Mouse (Mus musculus) kidney, embryonic 14.5 days (tissue): ENCODE measurements at regions not wholly inside any gene's neighbourhood (a gene's known extent, or its start where the extent isn't known, plus 50 kb on each side); places are given as distances from the start of the nearest gene placed in this dataset.

Experiments
- ATAC-seq: fragments of 200-750 bp; cut with Nextera tagmentation; 2 replicates; pipeline ENCODE4 v1.8.0; 2017; ENCODE audit warnings: moderate number of reproducible peaks, mild to moderate bottlenecking, moderate TSS enrichment, moderate library complexity; ENCODE audit not compliant: low FRiP score, low TSS enrichment
- H3K27ac ChIP-seq: fragments of 300-500 bp; sonication (generic); 2 replicates; pipeline ENCODE4 v1.5.1; 2014; ENCODE audit warnings: low read depth, mild to moderate bottlenecking, low read length, moderate library complexity, mixed read lengths
- H3K27me3 ChIP-seq: fragments of 300-500 bp; sonication (generic); 2 replicates; pipeline ENCODE4 v1.6.1; 2014; ENCODE audit warnings: mild to moderate bottlenecking, low read length; ENCODE audit not compliant: control insufficient read depth, insufficient read depth
- H3K36me3 ChIP-seq: fragments of 300-500 bp; sonication (generic); 2 replicates; pipeline ENCODE4 v1.6.1; 2014; ENCODE audit warnings: low read length, mixed read lengths; ENCODE audit not compliant: control insufficient read depth, insufficient read depth
- H3K4me1 ChIP-seq: fragments of 300-500 bp; sonication (generic); 2 replicates; pipeline ENCODE4 v1.6.1; 2014; ENCODE audit warnings: low read length, mixed read lengths; ENCODE audit not compliant: control insufficient read depth, insufficient read depth
- H3K4me2 ChIP-seq: fragments of 300-500 bp; sonication (generic); replicated peaks from 2 replicates; pipeline ENCODE4 v1.6.1; 2014; ENCODE audit warnings: low read depth, mild to moderate bottlenecking, low read length
- H3K4me3 ChIP-seq: fragments of 300-500 bp; sonication (generic); 2 replicates; pipeline ENCODE4 v1.5.1; 2014; ENCODE audit warnings: mild to moderate bottlenecking, low read length
- H3K9ac ChIP-seq: fragments of 300-500 bp; sonication (generic); 2 replicates; pipeline ENCODE4 v1.6.1; 2014; ENCODE audit warnings: low read depth, mild to moderate bottlenecking, low read length, moderate library complexity
- H3K9me3 ChIP-seq: fragments of 300-500 bp; sonication (generic); 2 replicates; pipeline ENCODE4 v1.6.1; 2016; ENCODE audit warnings: low read length; ENCODE audit not compliant: control insufficient read depth
- WGBS: fragments of 180-500 bp; shearing (Covaris S2); extraction: QIAGEN DNeasy Blood & Tissue Kit; methylation state at CpG from one replicate; pipeline ENCODE4 v1.1.7; 2014; 5-methylcytosine and 5-hydroxymethylcytosine counted together

GRCm38 (mm10) chr8:89370816-89371772, 327.1 kb upstream of the Sall1 start:
- ATAC-seq: peak; percentile 94
- H3K27ac ChIP-seq: no peak overlapping the region; the same call in 1 of the 2 replicates
- 0 out of 2 replicates have a peak overlapping the region, but pooled peaks have one; percentile 8 for H3K4me2 ChIP-seq
- no peak overlapping the region for H3K9ac ChIP-seq
- no peaks in the 10 kb centered on the region for H3K9me3 ChIP-seq
- H3K4me1 ChIP-seq: peaks cover 16% of the 10 kb centered on the region; the same call in 1 of the 2 replicates
- WGBS: 27% methylated on average over 20 of the region's 20 CpGs
- no peaks in the 10 kb centered on the region for H3K27me3 ChIP-seq
- no peaks in the 10 kb centered on the region for H3K36me3 ChIP-seq
- no peak overlapping the region for H3K4me3 ChIP-seq

- Histone ChIP-seq H3K36me3 (no peaks in the 10 kb centered on the region), H3K9me3 (no peaks in the 10 kb centered on the region), H3K4me1 (no peaks in the 10 kb centered on the region), H3K4me2 (no peak overlapping the region), H3K27ac (no peak overlapping the region), H3K9ac (no peak overlapping the region), H3K27me3 (no peaks in the 10 kb centered on the region), H3K4me3 (no peak overlapping the region)
- WGBS: 89% methylated on average over 3 of the region's 3 CpGs
- ATAC-seq: no peak
These were observed 321.5 kb upstream of the Sall1 start for GRCm38 (mm10) chr8:89365430-89365829.

GRCm38 (mm10) chr8:89358411-89358810, 314.4 kb upstream of the Sall1 start:
- 70% methylated on average over 4 of the region's 4 CpGs for WGBS
- Histone ChIP-seq H3K9me3 (no peaks in the 10 kb centered on the region), H3K4me3 (no peak overlapping the region), H3K4me2 (no peak overlapping the region), H3K4me1 (no peaks in the 10 kb centered on the region), H3K27me3 (no peaks in the 10 kb centered on the region), H3K9ac (no peak overlapping the region), H3K27ac (no peak overlapping the region), H3K36me3 (no peaks in the 10 kb centered on the region)
- ATAC-seq: no peak

- WGBS: 80% methylated on average over 3 of the region's 3 CpGs
- Histone ChIP-seq H3K27ac (no peak overlapping the region), H3K4me1 (no peaks in the 10 kb centered on the region), H3K4me2 (no peak overlapping the region), H3K4me3 (no peak overlapping the region), H3K9me3 (no peaks in the 10 kb centered on the region), H3K36me3 (no peaks in the 10 kb centered on the region), H3K27me3 (no peaks in the 10 kb centered on the region), H3K9ac (no peak overlapping the region)
- no peak for ATAC-seq
These were observed 301.6 kb upstream of the Sall1 start for GRCm38 (mm10) chr8:89345547-89345946.

GRCm38 (mm10) chr8:89341686-89342085, 297.7 kb upstream of the Sall1 start:
- Histone ChIP-seq H3K27me3 (no peaks in the 10 kb centered on the region), H3K9me3 (no peaks in the 10 kb centered on the region), H3K4me3 (no peak overlapping the region), H3K27ac (no peak overlapping the region), H3K4me1 (no peaks in the 10 kb centered on the region), H3K4me2 (no peak overlapping the region), H3K36me3 (no peaks in the 10 kb centered on the region), H3K9ac (no peak overlapping the region)
- 94% methylated on average over 5 of the region's 5 CpGs for WGBS
- ATAC-seq: no peak

DNA sequence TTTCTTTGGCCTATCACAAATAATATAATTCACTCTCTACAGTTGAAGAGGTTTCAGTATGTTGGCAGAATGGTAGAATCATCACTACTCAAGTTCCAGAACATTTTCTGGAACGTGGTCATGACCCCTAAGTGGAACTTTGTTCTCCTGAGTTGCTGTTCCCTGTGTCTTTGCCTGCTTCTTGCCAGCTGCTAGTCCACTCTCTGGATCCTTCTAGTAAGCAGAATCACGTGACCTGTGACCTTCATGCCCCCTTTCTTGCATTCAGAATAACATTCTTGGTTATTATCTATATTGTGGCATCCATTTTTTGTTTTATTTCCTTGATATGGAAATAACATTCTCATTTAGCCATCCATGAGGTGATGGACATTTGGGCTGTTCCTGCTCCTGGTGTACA, 291.5 kb upstream of the Sall1 start:
- no peak for ATAC-seq
- WGBS: 72% methylated on average over 2 of the region's 2 CpGs
- Histone ChIP-seq H3K9me3 (no peaks in the 10 kb centered on the region), H3K4me1 (no peaks in the 10 kb centered on the region), H3K9ac (no peak overlapping the region), H3K27me3 (no peaks in the 10 kb centered on the region), H3K4me3 (no peak overlapping the region), H3K27ac (no peak overlapping the region), H3K4me2 (no peak overlapping the region), H3K36me3 (no peaks in the 10 kb centered on the region)

GRCm38 (mm10) chr8:89325751-89326351, 281.9 kb upstream of the Sall1 start:
- ATAC-seq: no peak
- H3K9me3 ChIP-seq: no peaks in the 10 kb centered on the region
- no peak overlapping the region for H3K4me3 ChIP-seq
- no peaks in the 10 kb centered on the region for H3K4me1 ChIP-seq
- H3K9ac ChIP-seq: no peak overlapping the region
- no peak overlapping the region for H3K4me2 ChIP-seq
- H3K27me3 ChIP-seq: no peaks in the 10 kb centered on the region
- 94% methylated on average over 2 of the region's 2 CpGs for WGBS
- no peaks in the 10 kb centered on the region for H3K36me3 ChIP-seq
- H3K27ac ChIP-seq: no peak overlapping the region

- H3K4me2 ChIP-seq: no peak overlapping the region
- no peaks in the 10 kb centered on the region for H3K9me3 ChIP-seq
- WGBS: 93% methylated on average over 5 of the region's 5 CpGs
- no peaks in the 10 kb centered on the region for H3K27me3 ChIP-seq
- no peak for ATAC-seq
- no peak overlapping the region for H3K27ac ChIP-seq
- no peaks in the 10 kb centered on the region for H3K4me1 ChIP-seq
- no peak overlapping the region for H3K9ac ChIP-seq
- H3K4me3 ChIP-seq: no peak overlapping the region
- H3K36me3 ChIP-seq: no peaks in the 10 kb centered on the region
These were observed 281.3 kb upstream of the Sall1 start for GRCm38 (mm10) chr8:89325248-89325645.
